Mouse (Mus musculus) embryonic stem cell, embryonic (primary cell): Measurements from ENCODE around the gene Ern1.
"Not testable (repeated sequence)": the region's sequence is repeated elsewhere in the genome, so short reads cannot be mapped to it uniquely, and the experiment has no call there.

Experiments
- CTCF ChIA-PET, 4 experiments: fragments of 300-600 bp in 2 of 4; fragments of 350-600 bp in 2 of 4; sonication (Branson Sonifier 250); formaldehyde crosslinking; loops; one replicate each; lab custom pipeline; 2022; ENCODE audit warnings: inconsistent platforms in 2 of 4; lab: Charles Lee
- POLR2A ChIA-PET, 4 experiments: fragments of 300-600 bp in 2 of 4; fragments of 350-600 bp in 2 of 4; sonication (Branson Sonifier 250); formaldehyde crosslinking; loops; one replicate each; lab custom pipeline; 2022; ENCODE audit warnings: antibody characterized with exemption in 4 of 4, inconsistent platforms in 1 of 4; lab: Charles Lee

Ern1 gene

GRCm38 (mm10) chr11:106478745-106479144 lies 8.9 kb downstream of the Ern1 start:
- CTCF ChIA-PET = no interaction called here
- POLR2A ChIA-PET = interaction anchor here in 2 of 4 experiments (0.6 to 16.0 kb wide), 4 partner anchors 9 to 253 kb away, joined by 4 to 457 read pairs (median 8); partner anchors contain the start of gene Ern1 (in 2 of the 2)

DNA sequence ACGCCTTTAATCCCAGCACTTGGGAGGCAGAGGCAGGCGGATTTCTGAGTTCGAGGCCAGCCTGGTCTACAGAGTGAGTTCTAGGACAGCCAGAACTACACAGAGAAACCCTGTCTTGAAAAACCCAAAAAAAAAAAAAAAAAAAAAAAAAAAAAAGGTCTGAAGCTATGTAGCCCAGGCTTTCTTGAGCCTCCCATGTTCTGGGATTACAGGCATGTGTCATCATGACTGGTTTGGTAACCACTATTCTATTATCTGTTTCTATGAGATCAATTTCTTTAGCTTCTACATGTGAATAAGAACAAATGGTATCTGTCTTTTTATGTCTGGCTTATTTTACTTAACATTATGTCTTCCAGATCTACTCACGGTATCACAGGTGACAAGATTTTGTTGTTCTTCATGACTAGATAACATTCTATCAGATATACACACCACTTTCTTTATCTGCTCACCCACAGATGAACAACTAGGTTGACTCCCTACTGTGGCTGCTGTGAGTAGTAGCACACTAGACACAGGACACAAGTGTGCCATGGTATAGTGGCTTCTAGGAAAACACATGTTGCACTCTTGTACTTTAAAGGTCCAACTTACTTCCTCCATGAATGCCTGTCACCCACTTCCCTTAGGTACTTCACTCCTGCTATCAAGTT lies 10.0 kb downstream of the Ern1 start:
- POLR2A ChIA-PET = interaction anchor here in 2 of 4 experiments (0.8 to 4.0 kb wide), 4 partner anchors 8 to 15 kb away, joined by 3 to 17 read pairs (median 3); partner anchors contain the start of gene Ern1 (in 2 of the 2)
- CTCF ChIA-PET = no interaction called here

DNA sequence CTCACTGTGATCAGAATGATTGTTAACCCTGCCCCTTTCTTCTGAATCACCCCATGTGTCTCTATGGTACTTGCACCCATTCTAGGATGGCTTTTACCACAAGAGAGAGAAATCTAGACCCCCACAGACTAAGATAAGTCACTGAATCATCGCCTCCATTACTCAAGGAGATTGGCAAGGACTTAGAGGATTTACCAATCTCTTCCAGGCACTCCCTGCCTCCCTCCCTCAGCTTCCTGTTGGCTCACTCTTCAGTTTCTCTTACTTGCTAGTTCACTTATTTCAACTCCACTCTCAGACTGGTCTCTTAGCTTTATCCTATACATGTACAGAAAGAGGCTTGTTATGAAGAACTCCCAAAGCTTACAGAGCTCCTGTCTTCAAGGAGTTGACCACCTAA lies 12.3 kb downstream of the Ern1 start:
- POLR2A ChIA-PET = interaction anchor here in 3 of 4 experiments (0.7 to 4.0 kb wide), 7 partner anchors 9 to 329 kb away, joined by 3 to 17 read pairs (median 4); partner anchors contain the start of gene Ern1 (in 1 of the 3)
- CTCF ChIA-PET = no interaction called here

DNA sequence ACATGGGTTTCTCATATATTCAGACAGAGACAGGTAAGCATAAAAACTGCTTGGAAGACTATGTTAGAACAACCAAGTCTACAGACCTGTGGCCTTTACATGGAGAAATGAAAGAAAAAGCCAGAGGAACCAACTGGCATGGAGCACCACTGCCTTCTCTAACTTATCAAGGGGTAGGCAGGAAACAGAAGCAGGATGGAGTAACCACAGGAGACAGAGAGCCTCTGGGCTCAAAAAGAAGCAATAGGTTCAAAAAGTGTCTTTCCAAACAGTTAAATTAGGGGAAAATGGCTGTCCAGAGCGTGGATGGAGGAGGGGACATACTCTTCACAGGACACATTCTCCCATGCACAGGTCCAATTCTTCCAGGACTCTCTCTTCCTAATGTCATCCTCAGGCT lies 16.0 kb downstream of the Ern1 start:
- ChIA-PET CTCF (no interaction called here), POLR2A (interaction anchor here in 2 of 4 experiments (1.0 to 1.3 kb wide), 2 partner anchors 16 to 29 kb away, joined by 4 to 5 read pairs; partner anchors contain the start of gene Ern1 (in 1 of the 2))

DNA sequence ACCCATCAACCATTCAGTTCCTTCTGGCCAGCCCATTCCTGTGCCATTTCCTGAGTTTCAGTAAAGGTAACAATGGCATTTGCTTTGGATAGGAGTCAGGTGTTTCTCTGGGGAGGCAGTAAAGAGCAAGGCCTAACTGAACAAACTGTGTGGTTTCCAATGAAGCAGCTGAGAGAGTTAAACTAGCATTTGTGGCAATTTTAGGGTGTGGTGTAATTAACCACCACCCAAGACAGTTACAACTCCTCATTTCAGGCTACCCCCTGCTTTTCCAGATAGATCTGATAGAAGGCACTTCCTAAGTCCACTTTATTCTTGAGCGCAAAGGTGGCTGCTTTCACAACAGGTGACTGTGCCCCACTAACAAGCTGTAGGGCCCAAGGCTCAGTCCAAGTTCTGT lies 19.1 kb downstream of the Ern1 start:
- ChIA-PET CTCF (no interaction called here), POLR2A (interaction anchor here in 2 of 4 experiments (1.0 to 2.3 kb wide), 2 partner anchors 32 to 49 kb away, joined by 3 to 5 read pairs; no protein-coding TSS in a partner anchor)

GRCm38 (mm10) chr11:106465932-106466331 lies 21.7 kb downstream of the Ern1 start:
- CTCF ChIA-PET = interaction anchor here in 1 of 4 experiments (0.6 kb wide), 1 partner anchor 12 kb away, joined by 3 read pairs; no protein-coding TSS in a partner anchor
- POLR2A ChIA-PET = interaction anchor here in 1 of 4 experiments (0.7 kb wide), 1 partner anchor 36 kb away, joined by 3 read pairs; no protein-coding TSS in a partner anchor

- POLR2A ChIA-PET = interaction anchor here in 2 of 4 experiments (0.7 to 1.3 kb wide), 4 partner anchors 16 to 36 kb away, joined by 3 read pairs; partner anchors contain the start of gene Ern1 (in 1 of the 2)
- CTCF ChIA-PET = interaction anchor here in 1 of 4 experiments (0.6 kb wide), 1 partner anchor 12 kb away, joined by 3 read pairs; no protein-coding TSS in a partner anchor
Measured at GRCm38 (mm10) chr11:106465545-106465903, 22.1 kb downstream of the Ern1 start.

DNA sequence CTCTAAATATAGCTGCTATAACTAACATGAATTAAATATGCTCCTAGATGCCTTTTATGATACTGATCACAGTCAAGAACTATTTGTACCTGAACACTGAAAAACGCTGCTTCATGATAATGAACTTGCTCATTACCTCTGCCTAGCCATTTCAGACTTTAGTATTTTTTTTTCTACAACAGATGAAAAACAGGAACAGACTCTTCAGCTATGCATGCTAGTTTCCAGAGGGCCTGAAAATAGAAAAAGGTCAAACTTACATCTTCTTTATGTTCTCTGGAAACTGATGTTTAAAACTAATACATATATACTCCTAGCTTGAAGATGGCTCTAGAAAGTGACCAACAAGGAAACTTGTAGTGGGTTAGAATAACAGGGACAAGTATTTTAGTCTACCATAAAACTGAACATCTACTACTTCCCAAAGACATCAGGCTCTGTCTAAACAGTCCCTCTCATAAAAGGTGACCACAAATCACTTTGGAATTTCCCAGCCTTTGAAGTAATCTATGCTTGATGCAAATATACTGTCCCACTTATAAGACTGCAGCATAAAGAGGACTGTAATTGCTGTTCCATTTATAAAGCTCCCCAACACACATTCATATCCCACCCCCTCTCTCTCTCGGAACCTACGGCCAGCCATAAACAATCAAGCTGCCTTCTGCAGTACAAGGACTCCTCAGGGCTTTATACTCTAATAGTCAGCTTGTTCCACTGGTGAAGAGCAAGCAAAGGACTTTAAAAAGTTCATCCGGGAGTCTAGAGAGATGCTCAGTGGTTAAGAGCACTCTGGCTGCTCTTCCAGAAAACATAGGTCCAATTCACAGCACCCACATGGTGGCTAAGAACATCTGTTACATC lies 22.7 kb downstream of the Ern1 start:
- ChIA-PET CTCF (interaction anchor here in 1 of 4 experiments (0.9 kb wide), 1 partner anchor 11 kb away, joined by 3 read pairs; no protein-coding TSS in a partner anchor), POLR2A (interaction anchor here in 3 of 4 experiments (0.6 to 2.2 kb wide), 9 partner anchors 17 to 195 kb away, joined by 3 to 13 read pairs (median 3); partner anchors contain the start of gene Ern1 (in 1 of the 3))

- ChIA-PET CTCF (no interaction called here), POLR2A (interaction anchor here in 3 of 4 experiments (0.6 to 2.2 kb wide), 5 partner anchors 18 to 132 kb away, joined by 3 to 13 read pairs (median 3); no protein-coding TSS in a partner anchor)
Measured at GRCm38 (mm10) chr11:106463845-106464244, 23.8 kb downstream of the Ern1 start.

GRCm38 (mm10) chr11:106462309-106462708 lies 25.3 kb downstream of the Ern1 start:
- POLR2A ChIA-PET = interaction anchor here in 2 of 4 experiments (1.0 to 2.5 kb wide), 3 partner anchors 15 to 39 kb away, joined by 3 to 15 read pairs (median 7); no protein-coding TSS in a partner anchor
- CTCF ChIA-PET = interaction anchor here in 1 of 4 experiments (0.9 kb wide), 1 partner anchor 44 kb away, joined by 3 read pairs; no protein-coding TSS in a partner anchor

- CTCF ChIA-PET = no interaction called here
- POLR2A ChIA-PET = interaction anchor here in 3 of 4 experiments (0.7 to 2.5 kb wide), 5 partner anchors 18 to 195 kb away, joined by 3 to 15 read pairs (median 6); no protein-coding TSS in a partner anchor
Measured at GRCm38 (mm10) chr11:106461145-106461932, 26.3 kb downstream of the Ern1 start.

- CTCF ChIA-PET = interaction anchor here in 1 of 4 experiments (0.6 to 0.8 kb wide), 2 partner anchors 31 to 42 kb away, joined by 3 to 8 read pairs; no protein-coding TSS in a partner anchor
Measured at GRCm38 (mm10) chr11:106460671-106461070, 27.0 kb downstream of the Ern1 start.

DNA sequence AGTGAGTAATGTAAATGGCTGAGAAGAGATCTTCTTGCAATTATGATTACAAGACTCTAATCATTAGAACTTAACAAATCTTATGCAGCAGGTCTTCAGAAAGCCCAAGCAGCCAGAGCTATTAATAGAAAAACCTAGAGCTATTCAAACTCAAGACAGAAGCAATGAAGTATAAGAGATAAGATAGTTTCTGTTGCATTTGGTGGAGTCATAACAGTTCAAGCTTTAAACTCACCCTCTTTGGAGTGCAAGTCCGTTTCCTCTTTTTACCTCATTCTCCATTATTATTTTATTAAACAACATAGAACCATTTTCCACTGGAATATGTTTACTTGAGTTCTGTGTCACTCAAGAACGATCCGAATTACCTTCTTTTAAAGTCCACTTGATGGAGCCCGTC lies 29.1 kb downstream of the Ern1 start:
- ChIA-PET POLR2A (interaction anchor here in 3 of 4 experiments (0.9 to 2.2 kb wide), 6 partner anchors 29 to 265 kb away, joined by 3 to 10 read pairs (median 6); partner anchors contain the start of gene Ern1 (in 2 of the 3)), CTCF (interaction anchor here in 3 of 4 experiments (0.6 kb wide), 3 partner anchors 61 to 284 kb away, joined by 3 to 7 read pairs (median 6); no protein-coding TSS in a partner anchor)

More at GRCm38 (mm10) chr11:106460671-106461070, 27.0 kb downstream of the Ern1 start:
- POLR2A ChIA-PET = interaction anchor here in 3 of 4 experiments (0.7 to 2.5 kb wide), 4 partner anchors 19 to 196 kb away, joined by 3 to 15 read pairs (median 8); no protein-coding TSS in a partner anchor

DNA sequence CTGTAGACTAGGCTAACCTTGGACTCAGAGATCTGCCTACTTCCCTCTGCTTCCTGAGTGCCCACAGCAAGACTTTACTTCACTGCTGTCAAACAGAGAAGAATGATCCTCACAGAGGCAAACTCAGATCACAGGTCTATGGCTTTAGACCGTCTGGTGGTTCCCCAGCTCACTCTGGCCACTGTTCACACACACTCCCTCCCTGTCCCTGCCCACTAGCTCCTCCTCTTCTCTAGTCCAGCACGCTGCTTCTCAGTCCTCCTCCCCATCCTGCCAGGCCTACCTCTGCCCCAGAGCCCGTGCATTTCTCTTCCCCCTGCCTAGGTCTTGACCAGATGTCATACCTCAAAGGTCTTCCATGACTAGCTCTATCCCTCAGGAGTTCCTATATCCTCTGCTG lies 44.0 kb downstream of the Ern1 start:
- ChIA-PET POLR2A (interaction anchor here in 1 of 4 experiments (1.4 kb wide), 1 partner anchor 30 kb away, joined by 3 read pairs; no protein-coding TSS in a partner anchor), CTCF (no interaction called here)

DNA sequence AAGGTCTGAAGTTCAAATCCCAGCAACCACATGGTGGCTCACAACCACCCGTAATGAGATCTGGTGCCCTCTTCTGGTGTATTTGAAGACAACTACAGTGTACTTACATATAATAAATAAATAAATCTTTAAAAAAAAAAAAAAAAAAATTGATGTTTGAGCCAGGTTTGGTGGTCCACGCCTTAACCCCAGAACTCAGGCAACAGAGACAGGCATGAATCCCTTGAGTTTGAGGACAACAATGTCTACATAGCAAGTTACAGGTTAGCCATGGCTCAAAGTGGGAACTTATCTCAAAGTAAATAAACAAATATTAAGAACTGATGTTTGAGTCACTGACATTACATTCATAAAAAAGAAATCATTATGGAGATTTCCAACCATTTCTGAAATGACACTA lies 45.1 kb downstream of the Ern1 start:
- CTCF ChIA-PET, POLR2A ChIA-PET: not testable (repeated sequence)

- ChIA-PET POLR2A (no interaction called here), CTCF (no interaction called here)
Measured at GRCm38 (mm10) chr11:106440318-106440717, 47.3 kb downstream of the Ern1 start.

DNA sequence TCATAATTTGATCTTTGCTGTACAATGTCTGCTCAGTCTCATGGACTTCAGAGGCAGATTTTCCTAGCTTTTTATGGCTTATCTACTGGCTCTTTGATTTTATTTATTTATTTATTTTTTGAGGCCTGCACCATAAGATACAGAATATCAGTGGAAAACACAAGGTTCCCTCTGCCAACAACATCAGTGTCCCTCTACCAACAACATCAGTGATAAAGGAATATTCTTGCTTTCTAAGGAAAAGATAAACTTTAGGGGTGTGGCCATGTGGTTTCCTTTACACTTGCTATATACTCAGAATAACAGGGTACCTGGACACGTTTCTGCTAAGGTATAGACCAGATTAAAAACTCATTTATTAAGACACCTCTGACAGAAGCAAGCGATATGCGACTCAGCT lies 48.3 kb downstream of the Ern1 start:
- ChIA-PET POLR2A (interaction anchor here in 1 of 4 experiments (0.6 kb wide), 1 partner anchor 27 kb away, joined by 3 read pairs; no protein-coding TSS in a partner anchor), CTCF (no interaction called here)
